8 mouse cellular contexts compared by ENCODE assay signal in genomic region chr3:83763551-83764548, GRCm38 (mm10). TPM values are rescaled to one million over a fixed set of nuclear protein-coding genes. Genes with fewer than 3 reads are reported as not detected.
DNase-seq lines count a peak whose midpoint lies in the region; ATAC-seq and TF ChIP-seq lines count a peak whose summit lies in the region.

No protein-coding gene starts in this region.

- peak; percentile 73 for DNase-seq in CD4-positive, CD25-positive, alpha-beta regulatory T cell, adult 2 months (ENCODE audit: low read depth, low spot score)
- peak; percentile 90 for DNase-seq in forebrain, embryonic 10.5 days (ENCODE audit: extremely low spot score, low spot score)
- peak; percentile 89 for DNase-seq in limb, embryonic 14.5 days (ENCODE audit: low spot score)
- DNase-seq in spleen, postnatal 36 days (ENCODE audit: low spot score in 2 of 2) = peak; percentile 27 to 31

- peak overlapping the region; percentile 72 for H3K9ac ChIP-seq in heart, embryonic 13.5 days
- peak overlapping the region; percentile 61 for H3K9ac ChIP-seq in kidney, embryonic 16.5 days (replicated peaks; ENCODE audit: low read length)
- peak overlapping the region; percentile 40; the same call in 1 of the 2 replicates for H3K9ac ChIP-seq in limb, embryonic 14.5 days (ENCODE audit: low read depth, low read length, severe bottlenecking)
- peak overlapping the region; percentile 48 for H3K9ac ChIP-seq in midbrain, embryonic 15.5 days

- 6% methylated on average over 40 of the region's 40 CpGs for WGBS in forebrain, embryonic 10.5 days
- WGBS in heart, embryonic 13.5 days = 8% methylated on average over 40 of the region's 40 CpGs
- WGBS in kidney, embryonic 16.5 days = 9% methylated on average over 40 of the region's 40 CpGs
- 7% methylated on average over 40 of the region's 40 CpGs for WGBS in limb, embryonic 14.5 days
- 8% methylated on average over 40 of the region's 40 CpGs for WGBS in midbrain, embryonic 15.5 days

- peak overlapping the region; percentile 96 for H3K27ac ChIP-seq in forebrain, embryonic 10.5 days
- H3K27ac ChIP-seq in heart, embryonic 13.5 days (replicated peaks) = no peak overlapping the region
- no peak overlapping the region for H3K27ac ChIP-seq in kidney, embryonic 16.5 days (ENCODE audit: low read length)
- H3K27ac ChIP-seq in limb, embryonic 14.5 days (replicated peaks; ENCODE audit: low read depth, low read length) = peak overlapping the region; percentile 49; the same call in 1 of the 2 replicates
- H3K27ac ChIP-seq in midbrain, embryonic 15.5 days = peak overlapping the region; percentile 26; the same call in 1 of the 2 replicates

- no peaks in the 10 kb centered on the region for H3K36me3 ChIP-seq in forebrain, embryonic 10.5 days (replicated peaks)
- H3K36me3 ChIP-seq in heart, embryonic 13.5 days = no peaks in the 10 kb centered on the region
- H3K36me3 ChIP-seq in kidney, embryonic 16.5 days (ENCODE audit: insufficient read depth, low read length) = no peaks in the 10 kb centered on the region
- H3K36me3 ChIP-seq in limb, embryonic 14.5 days (ENCODE audit: control insufficient read depth, insufficient read depth, low read length) = no peaks in the 10 kb centered on the region
- no peaks in the 10 kb centered on the region for H3K36me3 ChIP-seq in midbrain, embryonic 15.5 days (replicated peaks)

- H3K4me3 ChIP-seq in forebrain, embryonic 10.5 days = peak overlapping the region; percentile 52
- H3K4me3 ChIP-seq in heart, embryonic 13.5 days = peak overlapping the region; percentile 50
- H3K4me3 ChIP-seq in kidney, embryonic 16.5 days (ENCODE audit: low read length) = peak overlapping the region; percentile 43
- peak overlapping the region; percentile 21 for H3K4me3 ChIP-seq in limb, embryonic 14.5 days (replicated peaks; ENCODE audit: low read length)
- H3K4me3 ChIP-seq in midbrain, embryonic 15.5 days = peak overlapping the region; percentile 40

- no peaks in the 10 kb centered on the region for H3K9me3 ChIP-seq in forebrain, embryonic 10.5 days
- no peaks in the 10 kb centered on the region for H3K9me3 ChIP-seq in heart, embryonic 13.5 days
- no peaks in the 10 kb centered on the region for H3K9me3 ChIP-seq in kidney, embryonic 16.5 days (ENCODE audit: low read length)
- no peaks in the 10 kb centered on the region for H3K9me3 ChIP-seq in limb, embryonic 14.5 days (ENCODE audit: control insufficient read depth, low read length)
- no peaks in the 10 kb centered on the region for H3K9me3 ChIP-seq in midbrain, embryonic 15.5 days

- TF ChIP-seq POLR2A in limb, embryonic 14.5 days (IDR thresholded peaks at IDR 0.05; ENCODE audit: borderline replicate concordance, extremely low read depth, insufficient read depth, insufficient read length) = no peak

- peaks cover 49% of the 10 kb centered on the region for H3K27me3 ChIP-seq in forebrain, embryonic 10.5 days (ENCODE audit: poor library complexity, severe bottlenecking)
- H3K27me3 ChIP-seq in heart, embryonic 13.5 days (replicated peaks) = peaks cover 81% of the 10 kb centered on the region
- peaks cover 16% of the 10 kb centered on the region; the same call in 1 of the 2 replicates for H3K27me3 ChIP-seq in kidney, embryonic 16.5 days (ENCODE audit: insufficient read depth, low read length)
- 0 out of 2 replicates have a peak, but pooled peaks cover 4% of the 10 kb centered on the region for H3K27me3 ChIP-seq in limb, embryonic 14.5 days (ENCODE audit: control insufficient read depth, insufficient read depth, low read length)
- H3K27me3 ChIP-seq in midbrain, embryonic 15.5 days (replicated peaks) = no peaks in the 10 kb centered on the region

- no peak for ATAC-seq in CD4-positive, CD25-positive, alpha-beta regulatory T cell, adult 4 months
- ATAC-seq in heart, embryonic 13.5 days (ENCODE audit: extremely low read depth, insufficient number of reproducible peaks, low FRiP score, low TSS enrichment) = 0 out of 2 replicates have a peak, but pooled peaks have one; percentile 40
- peak; percentile 74 for ATAC-seq in kidney, embryonic 16.5 days (ENCODE audit: low FRiP score, low TSS enrichment)
- peak; percentile 72 for ATAC-seq in limb, embryonic 14.5 days (ENCODE audit: low FRiP score, low read depth)
- peak; percentile 87 for ATAC-seq in midbrain, embryonic 15.5 days (replicated peaks)

- peaks cover 67% of the 10 kb centered on the region for H3K4me1 ChIP-seq in forebrain, embryonic 10.5 days
- H3K4me1 ChIP-seq in heart, embryonic 13.5 days = peaks cover 28% of the 10 kb centered on the region
- peaks cover 19% of the 10 kb centered on the region for H3K4me1 ChIP-seq in kidney, embryonic 16.5 days (ENCODE audit: insufficient read depth, low read length)
- peaks cover 32% of the 10 kb centered on the region for H3K4me1 ChIP-seq in limb, embryonic 14.5 days (ENCODE audit: control insufficient read depth, insufficient read depth, low read length)
- H3K4me1 ChIP-seq in midbrain, embryonic 15.5 days = peaks cover 41% of the 10 kb centered on the region

- peak overlapping the region; percentile 84 for H3K4me2 ChIP-seq in heart, embryonic 13.5 days
- H3K4me2 ChIP-seq in kidney, embryonic 16.5 days (replicated peaks; ENCODE audit: low read depth, low read length) = peak overlapping the region; percentile 78
- H3K4me2 ChIP-seq in limb, embryonic 14.5 days (replicated peaks; ENCODE audit: low read depth, low read length, severe bottlenecking) = peak overlapping the region; percentile 51
- H3K4me2 ChIP-seq in midbrain, embryonic 15.5 days = peak overlapping the region; percentile 79

RNA-seq across cellular contexts. Expression of gene Sfrp2, which starts 2.3 kb away (rescaled TPM):
- polyA plus RNA-seq in CD4-positive, CD25-positive, alpha-beta regulatory T cell, adult 4 months (2017; shearing (Covaris generic)) = 1 to 10 TPM; 7.2 to 9.0 TPM
- polyA plus RNA-seq in forebrain, embryonic 10.5 days (2016; fragmentation: Nextera tagmentation; extraction: Ambion mirVana) = 121 and 132 TPM in 2 replicates
- 183 and 194 TPM in 2 replicates for polyA plus RNA-seq in heart, embryonic 13.5 days (2015; fragmentation: Nextera tagmentation; extraction: Ambion mirVana)
- 166 and 172 TPM in 2 replicates for polyA plus RNA-seq in kidney, embryonic 16.5 days (2015; fragmentation: Nextera tagmentation; extraction: Ambion mirVana)
- polyA plus RNA-seq in limb, embryonic 14.5 days (2012; rRNA removed) = 446 and 655 TPM in 2 replicates
- polyA plus RNA-seq in limb, embryonic 14.5 days (2014; fragmentation: Nextera tagmentation; extraction: Ambion mirVana) = 328 and 398 TPM in 2 replicates
- polyA plus RNA-seq in midbrain, embryonic 15.5 days (2015; fragmentation: Nextera tagmentation; extraction: Ambion mirVana) = 32.0 and 46.6 TPM in 2 replicates

Comparison
In these comparisons a context has a peak if more than half of its experiments do, and no peak if none do; other contexts are left out.
1. DNase-seq: peak in every context shown above with its lines; median percentile 90 in forebrain, embryonic 10.5 days; 89 in limb, embryonic 14.5 days; 73 in CD4-positive, CD25-positive, alpha-beta regulatory T cell, adult 2 months; 29 in spleen, postnatal 36 days.
2. H3K27ac ChIP-seq: peak in forebrain, embryonic 10.5 days (single experiment), limb, embryonic 14.5 days (single experiment) and midbrain, embryonic 15.5 days (single experiment); none in heart, embryonic 13.5 days (single experiment) and kidney, embryonic 16.5 days (single experiment).
3. Peak in every context shown above with its lines, with median percentiles within 50 percentile points of each other: H3K4me3 ChIP-seq, H3K4me2 ChIP-seq and H3K9ac ChIP-seq.